Mouse (Mus musculus) CH12.LX (cell line): Measurements from ENCODE around the gene Eif3m. TPM values are rescaled to one million over a fixed set of nuclear protein-coding genes. Genes with fewer than 3 reads are reported as not detected.
"Not testable (repeated sequence)": the region's sequence is repeated elsewhere in the genome, so short reads cannot be mapped to it uniquely, and the experiment has no call there.

Source experiments
- DNase-seq: peaks from one replicate; pipeline ENCODE4 v3.0.0-alpha.2; 2013; ENCODE audit errors: extremely low read depth
- H3K27ac ChIP-seq: 2 replicates; pipeline ENCODE4 v1.5.1; 2012; ENCODE audit warnings: low read depth, mild to moderate bottlenecking, control low read depth, moderate library complexity; ENCODE audit not compliant: insufficient read depth
- H3K27me3 ChIP-seq: replicated peaks from 2 replicates; pipeline ENCODE3; 2012; ENCODE audit warnings: inconsistent platforms
- H3K36me3 ChIP-seq, 2 experiments: replicated peaks in 1 of 2; 2 replicates each; pipeline versions ENCODE3 to v1.6.1; 2012; ENCODE audit warnings: inconsistent platforms in 1 of 2, low read length in 1 of 2, mild to moderate bottlenecking in 1 of 2, mixed read lengths in 1 of 2, moderate library complexity in 1 of 2; ENCODE audit not compliant: control insufficient read depth in 1 of 2, insufficient read depth in 1 of 2
- H3K4me1 ChIP-seq, 2 experiments: 2 replicates each; pipeline ENCODE4 v1.6.1; 2012; ENCODE audit warnings: inconsistent platforms in 1 of 2, moderate library complexity in 1 of 2; ENCODE audit not compliant: insufficient read depth in 2 of 2, control insufficient read depth in 1 of 2
- H3K4me2 ChIP-seq: 2 replicates; pipeline ENCODE4 v1.6.1; 2012; ENCODE audit warnings: low read depth, mild to moderate bottlenecking, control low read depth; ENCODE audit not compliant: poor library complexity, insufficient read depth, severe bottlenecking
- H3K4me3 ChIP-seq, 3 experiments: fragments of 150-350 bp in 1 of 3; sonication (generic) in 1 of 3; replicated peaks in 1 of 3; 2 replicates each; pipeline versions ENCODE3 to v1.5.1; 2011 to 2012; ENCODE audit warnings: low read depth in 2 of 3, low read length in 2 of 3, mild to moderate bottlenecking in 2 of 3, moderate library complexity in 2 of 3, control low read depth in 1 of 3, improper control_type of control experiment in 1 of 3, inconsistent platforms in 1 of 3, mixed read lengths in 1 of 3; ENCODE audit not compliant: poor library complexity in 1 of 3
- H3K79me2 ChIP-seq: replicated peaks from 2 replicates; pipeline ENCODE4 v1.6.1; 2012; ENCODE audit warnings: mild to moderate bottlenecking, moderate library complexity; ENCODE audit not compliant: control insufficient read depth, poor library complexity, insufficient read depth, severe bottlenecking; ENCODE audit errors: extremely low read depth
- H3K9ac ChIP-seq: 2 replicates; pipeline ENCODE4 v1.6.1; 2012; ENCODE audit warnings: low read depth, mild to moderate bottlenecking, control low read depth, moderate library complexity; ENCODE audit not compliant: insufficient read depth
- H3K9me3 ChIP-seq: replicated peaks from 2 replicates; pipeline ENCODE3; 2012; ENCODE audit warnings: low read length, inconsistent platforms, mixed read lengths
- CTCF ChIP-seq, 2 experiments: IDR thresholded peaks in 1 of 2; conservative IDR thresholded peaks in 1 of 2; 2 replicates each; pipeline ENCODE4 v1.5.1; 2011 to 2012; ENCODE audit warnings: low read depth in 2 of 2, low read length in 2 of 2, improper control_type of control experiment in 1 of 2, inconsistent platforms in 1 of 2, mild to moderate bottlenecking in 1 of 2, moderate library complexity in 1 of 2
- E2F4 ChIP-seq: IDR thresholded peaks from 2 replicates; pipeline ENCODE4 v1.6.1; 2011; ENCODE audit warnings: low read depth, low read length, improper control_type of control experiment; ENCODE audit not compliant: insufficient replicate concordance
- HCFC1 ChIP-seq: IDR thresholded peaks from 2 replicates; pipeline ENCODE4 v1.6.1; 2012; ENCODE audit warnings: low read depth, mild to moderate bottlenecking, inconsistent platforms, low read length, improper control_type of control experiment
- IRF4 ChIP-seq: IDR thresholded peaks from 2 replicates; pipeline ENCODE4 v1.6.1; 2014; ENCODE audit warnings: low read depth, mild to moderate bottlenecking, inconsistent platforms, low read length, improper control_type of control experiment
- JUN ChIP-seq: IDR thresholded peaks from 2 replicates; pipeline ENCODE4 v1.6.1; 2011; ENCODE audit warnings: low read depth, mild to moderate bottlenecking, low read length, improper control_type of control experiment, moderate library complexity; ENCODE audit not compliant: insufficient read depth
- PAX5 ChIP-seq: IDR thresholded peaks from 2 replicates; pipeline ENCODE4 v1.6.1; 2012; ENCODE audit warnings: low read length, inconsistent platforms, mixed read lengths
- RCOR1 ChIP-seq: conservative IDR thresholded peaks from 2 replicates; pipeline ENCODE4 v1.6.1; 2012; ENCODE audit warnings: low read depth, mild to moderate bottlenecking, inconsistent platforms, low read length, improper control_type of control experiment
- SIN3A ChIP-seq: IDR thresholded peaks from 2 replicates; pipeline ENCODE4 v1.6.1; 2012; ENCODE audit warnings: low read length, improper control_type of control experiment, inconsistent platforms
- ZC3H11A ChIP-seq: IDR thresholded peaks from 2 replicates; pipeline ENCODE4 v1.6.1; 2012; ENCODE audit warnings: low read depth, mild to moderate bottlenecking, inconsistent platforms, low read length, improper control_type of control experiment
- dilution Hi-C: fragments of 300-500 bp; cut with MboI; formaldehyde crosslinking; loops from 2 replicates; pipeline ENCODE4 v1.14.3; 2020; ENCODE audit warnings: low sequenced_read_pairs; ENCODE audit not compliant: extremely low pct_unique_long_range_greater_than_20kb, extremely low pct_ligation_motif_present
- in situ Hi-C: fragments of 300-500 bp; cut with MboI; formaldehyde crosslinking; loops from 3 replicates; pipeline ENCODE4 v1.14.3; 2019; ENCODE audit warnings: low sequenced_read_pairs, low pct_ligation_motif_present, low pct_unique_long_range_greater_than_20kb, mixed read lengths
- polyA plus RNA-seq: library from polyadenylated mRNA; unstranded; fragments of >175 nt; gene quantifications from 2 replicates; pipeline ENCODE4 v1.2.1, GENCODE M21; 2012; ENCODE audit warnings: low read depth; ENCODE audit not compliant: insufficient read length
- total RNA-seq, 2 experiments: library from RNA; depleted of rRNA; stranded (reverse); fragments of 300-350 nt in 1 of 2; fragments of >200 nt in 1 of 2; gene quantifications; 2 replicates each; pipeline ENCODE4 v1.2.3; 2012 to 2014

Gene Eif3m
- total and polyA plus RNA-seq, 3 experiments = 268 to 558 (median 273) TPM

DNA sequence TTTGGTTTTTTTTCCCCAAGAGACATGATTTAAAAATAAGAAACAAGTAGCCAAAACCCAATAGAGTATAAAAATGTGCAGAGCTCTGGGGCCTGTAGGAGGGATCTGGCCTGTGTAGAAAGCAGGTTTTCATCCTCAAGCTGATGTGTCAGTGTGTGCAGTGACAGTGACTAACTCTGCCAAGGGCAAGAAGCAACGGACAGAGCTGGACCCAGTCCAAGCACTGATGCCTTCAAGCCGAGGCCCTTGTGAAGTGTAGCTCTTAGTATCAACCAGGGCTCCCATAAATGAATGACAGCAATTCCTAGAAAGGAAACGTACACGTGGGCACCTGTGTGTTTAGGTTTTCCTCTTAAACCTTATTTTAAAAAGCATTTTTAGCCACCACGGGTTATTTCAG lies 11.9 kb upstream of the Eif3m start:
- no peak overlapping the region for H3K4me2 ChIP-seq
- no peak overlapping the region for H3K27ac ChIP-seq
- H3K4me3 ChIP-seq = no peak overlapping the region
- H3K79me2 ChIP-seq = no peaks in the 10 kb centered on the region
- no peak for DNase-seq
- H3K27me3 ChIP-seq = no peaks in the 10 kb centered on the region
- no peaks in the 10 kb centered on the region for H3K9me3 ChIP-seq
- no peaks in the 10 kb centered on the region for H3K36me3 ChIP-seq
- no peaks in the 10 kb centered on the region for H3K4me1 ChIP-seq
- dilution Hi-C loops = no loop called here
- in situ Hi-C loops = no loop called here
- TF ChIP-seq JUN (no peak), CTCF (conservative IDR thresholded peaks at IDR 0.05 in 1 of 2, IDR thresholded peaks at IDR 0.05 in 1 of 2; ENCODE audit: low read depth in 2 of 2, low read length in 2 of 2) (no peak), PAX5 (no peak), HCFC1 (no peak), RCOR1 (no peak), ZC3H11A (no peak), IRF4 (no peak), SIN3A (no peak)
- TF ChIP-seq, all 38 proteins: peak for 0
- no peak overlapping the region for H3K9ac ChIP-seq

- no peak overlapping the region for H3K9ac ChIP-seq
- H3K4me1 ChIP-seq = no peaks in the 10 kb centered on the region
- dilution Hi-C loops = no loop called here
- TF ChIP-seq E2F4 = no peak
- TF ChIP-seq, all 38 proteins: peak for 0
- Histone ChIP-seq H3K27me3 (no peaks in the 10 kb centered on the region), H3K36me3 (no peaks in the 10 kb centered on the region), H3K9me3 (no peaks in the 10 kb centered on the region), H3K27ac (no peak overlapping the region), H3K4me2 (no peak overlapping the region), H3K79me2 (no peaks in the 10 kb centered on the region), H3K4me3 (no peak overlapping the region)
- DNase-seq = no peak
- in situ Hi-C loops = no loop called here
Measured at GRCm38 (mm10) chr2:105026950-105027695, 10.2 kb upstream of the Eif3m start.

GRCm38 (mm10) chr2:105025610-105026009 lies 8.7 kb upstream of the Eif3m start:
- H3K27me3 ChIP-seq, in situ Hi-C loops, H3K4me2 ChIP-seq, H3K9me3 ChIP-seq, H3K36me3 ChIP-seq, H3K27ac ChIP-seq, dilution Hi-C loops, DNase-seq, H3K4me3 ChIP-seq, H3K79me2 ChIP-seq, H3K4me1 ChIP-seq, H3K9ac ChIP-seq: not testable (repeated sequence)
